Mouse (Mus musculus) embryonic facial prominence, embryonic 14.5 days (tissue): Measurements from ENCODE around the gene Fblim1. TPM values are rescaled to one million over a fixed set of nuclear protein-coding genes. Genes with fewer than 3 reads are reported as not detected.

Experiments used
- ATAC-seq: fragments of 200-750 bp; cut with Nextera tagmentation; 2 replicates; pipeline ENCODE4 v1.8.0; 2017; ENCODE audit warnings: low read depth, moderate number of reproducible peaks, moderate TSS enrichment
- DNase-seq: peaks from one replicate; pipeline ENCODE4 v3.0.0-alpha.2; 2015; ENCODE audit warnings: low spot score
- H3K27ac ChIP-seq: fragments of 300-500 bp; sonication (generic); replicated peaks from 2 replicates; pipeline ENCODE4 v1.5.1; 2014; ENCODE audit warnings: low read depth, mild to moderate bottlenecking, low read length, moderate library complexity
- H3K27me3 ChIP-seq: fragments of 300-500 bp; sonication (generic); replicated peaks from 2 replicates; pipeline ENCODE4 v1.6.1; 2014; ENCODE audit warnings: low read length; ENCODE audit not compliant: control insufficient read depth, insufficient read depth
- H3K36me3 ChIP-seq: fragments of 300-500 bp; sonication (generic); 2 replicates; pipeline ENCODE4 v1.6.1; 2014; ENCODE audit warnings: low read length, mixed read lengths; ENCODE audit not compliant: control insufficient read depth, insufficient read depth
- H3K4me1 ChIP-seq: fragments of 300-500 bp; sonication (generic); 2 replicates; pipeline ENCODE4 v1.6.1; 2014; ENCODE audit warnings: antibody characterized with exemption, low read length; ENCODE audit not compliant: control insufficient read depth, insufficient read depth
- H3K4me2 ChIP-seq: fragments of 300-500 bp; sonication (generic); 2 replicates; pipeline ENCODE4 v1.6.1; 2014; ENCODE audit warnings: low read depth, mild to moderate bottlenecking, low read length, moderate library complexity, mixed read lengths
- H3K4me3 ChIP-seq: fragments of 300-500 bp; sonication (generic); 2 replicates; pipeline ENCODE4 v1.5.1; 2014; ENCODE audit warnings: low read depth, mild to moderate bottlenecking, low read length
- H3K9ac ChIP-seq: fragments of 300-500 bp; sonication (generic); 2 replicates; pipeline ENCODE4 v1.6.1; 2014; ENCODE audit warnings: low read depth, mild to moderate bottlenecking, low read length, moderate library complexity, mixed read lengths
- H3K9me3 ChIP-seq: fragments of 300-500 bp; sonication (generic); 2 replicates; pipeline ENCODE4 v1.6.1; 2016; ENCODE audit warnings: low read length; ENCODE audit not compliant: control insufficient read depth
- WGBS: fragments of 180-500 bp; shearing (Covaris S2); extraction: QIAGEN DNeasy Blood & Tissue Kit; methylation state at CpG from one replicate; pipeline ENCODE4 v1.1.7; 2014; 5-methylcytosine and 5-hydroxymethylcytosine counted together
- polyA plus RNA-seq: library from polyadenylated mRNA; unstranded; fragments of >200 nt; fragmentation: Nextera tagmentation; extraction: Ambion mirVana; gene quantifications from 2 replicates; pipeline ENCODE4 v1.2.1, GENCODE M21; 2014

The Fblim1 gene
- polyA plus RNA-seq, 1 experiment from 2014 or later: 22.8 TPM

- H3K4me1 ChIP-seq: no peaks in the 10 kb centered on the region
- no peaks in the 10 kb centered on the region for H3K27me3 ChIP-seq
- no peaks in the 10 kb centered on the region for H3K9me3 ChIP-seq
- no peak overlapping the region for H3K27ac ChIP-seq
- ATAC-seq (no peak), DNase-seq (no peak)
- no peak overlapping the region for H3K4me3 ChIP-seq
- H3K9ac ChIP-seq: no peak overlapping the region
- peaks cover 93% of the 10 kb centered on the region for H3K36me3 ChIP-seq
- 95% methylated on average over 20 of the region's 20 CpGs for WGBS
- no peak overlapping the region for H3K4me2 ChIP-seq
These were observed 25.4 kb upstream of the Fblim1 start for GRCm38 (mm10) chr4:141631250-141631649.

GRCm38 (mm10) chr4:141630021-141630420 is 24.1 kb upstream of the Fblim1 start:
- peaks cover 98% of the 10 kb centered on the region for H3K36me3 ChIP-seq
- DNase-seq: no peak
- WGBS: 93% methylated on average over 9 of the region's 11 CpGs
- no peak for ATAC-seq
- H3K9me3 ChIP-seq: no peaks in the 10 kb centered on the region
- no peak overlapping the region for H3K4me2 ChIP-seq
- H3K27me3 ChIP-seq: no peaks in the 10 kb centered on the region
- no peak overlapping the region for H3K9ac ChIP-seq
- H3K27ac ChIP-seq: no peak overlapping the region
- no peaks in the 10 kb centered on the region for H3K4me1 ChIP-seq
- no peak overlapping the region for H3K4me3 ChIP-seq

- Histone ChIP-seq H3K4me1 (no peaks in the 10 kb centered on the region), H3K4me3 (no peak overlapping the region), H3K27me3 (no peaks in the 10 kb centered on the region), H3K4me2 (no peak overlapping the region), H3K9me3 (no peaks in the 10 kb centered on the region), H3K36me3 (peaks cover 95% of the 10 kb centered on the region), H3K27ac (no peak overlapping the region), H3K9ac (no peak overlapping the region)
- no peak for ATAC-seq
- 82% methylated on average over 14 of the region's 14 CpGs for WGBS
- DNase-seq: no peak
These were observed 22.8 kb upstream of the Fblim1 start for GRCm38 (mm10) chr4:141628661-141629060.

- no peak overlapping the region for H3K27ac ChIP-seq
- ATAC-seq (no peak), DNase-seq (no peak)
- H3K9ac ChIP-seq: no peak overlapping the region
- peaks cover 84% of the 10 kb centered on the region for H3K36me3 ChIP-seq
- WGBS: 92% methylated on average over 5 of the region's 5 CpGs
- no peaks in the 10 kb centered on the region for H3K27me3 ChIP-seq
- H3K4me1 ChIP-seq: no peaks in the 10 kb centered on the region
- no peak overlapping the region for H3K4me3 ChIP-seq
- H3K4me2 ChIP-seq: no peak overlapping the region
- H3K9me3 ChIP-seq: no peaks in the 10 kb centered on the region
These were observed 21.6 kb upstream of the Fblim1 start for GRCm38 (mm10) chr4:141627502-141627901.

- no peak overlapping the region for H3K27ac ChIP-seq
- 91% methylated on average over 16 of the region's 16 CpGs for WGBS
These were observed 20.1 kb upstream of the Fblim1 start for GRCm38 (mm10) chr4:141625774-141626550.

GRCm38 (mm10) chr4:141624983-141625773 is 19.3 kb upstream of the Fblim1 start:
- 79% methylated on average over 19 of the region's 19 CpGs for WGBS

More at GRCm38 (mm10) chr4:141625774-141626550, 20.1 kb upstream of the Fblim1 start:
- H3K9me3 ChIP-seq: no peaks in the 10 kb centered on the region
- DNase-seq (no peak), ATAC-seq (no peak)
- H3K9ac ChIP-seq: no peak overlapping the region
- no peaks in the 10 kb centered on the region for H3K4me1 ChIP-seq
- no peak overlapping the region for H3K4me3 ChIP-seq
- peaks cover 68% of the 10 kb centered on the region for H3K36me3 ChIP-seq
- no peaks in the 10 kb centered on the region for H3K27me3 ChIP-seq
- no peak overlapping the region for H3K4me2 ChIP-seq

GRCm38 (mm10) chr4:141624134-141624533 is 18.2 kb upstream of the Fblim1 start:
- no peaks in the 10 kb centered on the region for H3K27me3 ChIP-seq
- 91% methylated on average over 7 of the region's 8 CpGs for WGBS
- H3K4me2 ChIP-seq: no peak overlapping the region
- no peak overlapping the region for H3K9ac ChIP-seq
- peaks cover 50% of the 10 kb centered on the region for H3K36me3 ChIP-seq
- no peak overlapping the region for H3K4me3 ChIP-seq
- H3K4me1 ChIP-seq: no peaks in the 10 kb centered on the region
- DNase-seq (no peak), ATAC-seq (no peak)
- no peak overlapping the region for H3K27ac ChIP-seq
- no peaks in the 10 kb centered on the region for H3K9me3 ChIP-seq

More at GRCm38 (mm10) chr4:141624983-141625773, 19.3 kb upstream of the Fblim1 start:
- ATAC-seq (no peak), DNase-seq (no peak)
- Histone ChIP-seq H3K36me3 (peaks cover 60% of the 10 kb centered on the region), H3K9ac (no peak overlapping the region), H3K4me2 (no peak overlapping the region), H3K27ac (no peak overlapping the region), H3K27me3 (no peaks in the 10 kb centered on the region), H3K4me3 (no peak overlapping the region), H3K9me3 (no peaks in the 10 kb centered on the region), H3K4me1 (no peaks in the 10 kb centered on the region)

GRCm38 (mm10) chr4:141623666-141624065 is 17.8 kb upstream of the Fblim1 start, which contains the start of gene Slc25a34:
Gene Slc25a34, minus strand, starts transcription at chr4:141623821.
- Histone ChIP-seq H3K4me1 (no peaks in the 10 kb centered on the region), H3K27me3 (no peaks in the 10 kb centered on the region)
- WGBS: 63% methylated on average over 1 of the region's 1 CpGs

More at GRCm38 (mm10) chr4:141623666-141624065, 17.8 kb upstream of the Fblim1 start, which contains the start of gene Slc25a34:
- Histone ChIP-seq H3K27ac (no peak within 1 kb of the TSS), H3K9ac (no peak within 1 kb of the TSS), H3K9me3 (no peaks in the 10 kb centered on the region), H3K4me3 (no peak within 1 kb of the TSS), H3K4me2 (no peak within 1 kb of the TSS), H3K36me3 (peaks cover 45% of the 10 kb centered on the region)
- no peak for ATAC-seq
- no peak for DNase-seq
